Mouse (Mus musculus) mesoderm, embryonic 11.5 days (tissue): ENCODE measurements around the gene Gna15.

Experiments used
- DNase-seq: peaks from one replicate; pipeline ENCODE4 v3.0.0-alpha.2; 2012; ENCODE audit warnings: low read depth, low spot score

Gene Gna15

GRCm38 (mm10) chr10:81524051-81524605, at the start of gene Gna15:
TSS of gene Gna15 (minus strand) at chr10:81524225.
- DNase-seq: no peak

GRCm38 (mm10) chr10:81572975-81573374, 49.0 kb upstream of the Gna15 start:
- DNase-seq: peak; percentile 19

DNA sequence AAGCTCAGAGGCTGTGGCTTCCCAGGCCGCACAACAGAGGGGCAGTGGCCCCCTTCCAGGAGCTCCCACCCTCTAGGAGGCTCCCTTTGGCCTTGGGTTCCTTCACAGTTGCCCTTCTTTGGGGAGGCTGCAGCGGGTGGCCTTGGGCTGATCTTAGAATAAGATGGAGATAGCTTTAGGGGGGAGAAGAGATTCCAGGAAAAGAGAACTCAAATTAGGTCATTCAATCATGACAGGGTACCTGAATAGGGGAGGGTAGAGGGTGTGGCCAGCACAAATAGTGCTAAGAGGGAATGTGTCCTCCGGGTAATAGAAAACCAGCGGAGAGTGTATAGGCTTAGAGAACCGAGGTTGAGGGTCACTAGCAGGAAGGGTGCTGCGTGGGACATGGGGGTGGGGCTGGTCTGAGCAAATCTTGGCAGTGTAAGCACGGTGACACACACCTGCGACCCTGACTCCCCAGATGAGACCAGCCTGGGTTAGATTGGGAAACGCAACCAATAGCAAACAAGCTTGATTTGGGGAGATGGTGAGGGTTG, 48.2 kb upstream of the Gna15 start:
- no peak for DNase-seq

DNA sequence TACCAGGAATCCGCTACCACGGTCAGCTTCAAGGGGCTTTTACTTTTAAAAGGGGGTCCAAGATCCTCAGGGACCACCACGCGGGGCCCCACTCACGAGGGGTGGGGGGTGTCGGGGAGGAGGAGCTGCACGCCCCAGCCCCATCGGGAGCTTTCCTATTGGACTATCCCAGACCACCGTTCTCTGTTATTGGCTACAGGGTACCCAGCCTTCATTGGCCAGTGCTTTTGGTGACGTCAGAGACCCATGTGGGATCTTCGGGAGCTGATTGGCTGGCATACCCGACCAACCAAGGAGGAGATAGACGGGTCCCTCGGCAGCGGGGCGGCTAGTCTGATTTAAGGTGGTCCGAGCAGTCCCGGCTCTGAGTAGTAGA, 47.5 kb upstream of the Gna15 start:
- peak; percentile 98 for DNase-seq

GRCm38 (mm10) chr10:81570831-81571500, 46.9 kb upstream of the Gna15 start:
- DNase-seq: peak; percentile 96

DNA sequence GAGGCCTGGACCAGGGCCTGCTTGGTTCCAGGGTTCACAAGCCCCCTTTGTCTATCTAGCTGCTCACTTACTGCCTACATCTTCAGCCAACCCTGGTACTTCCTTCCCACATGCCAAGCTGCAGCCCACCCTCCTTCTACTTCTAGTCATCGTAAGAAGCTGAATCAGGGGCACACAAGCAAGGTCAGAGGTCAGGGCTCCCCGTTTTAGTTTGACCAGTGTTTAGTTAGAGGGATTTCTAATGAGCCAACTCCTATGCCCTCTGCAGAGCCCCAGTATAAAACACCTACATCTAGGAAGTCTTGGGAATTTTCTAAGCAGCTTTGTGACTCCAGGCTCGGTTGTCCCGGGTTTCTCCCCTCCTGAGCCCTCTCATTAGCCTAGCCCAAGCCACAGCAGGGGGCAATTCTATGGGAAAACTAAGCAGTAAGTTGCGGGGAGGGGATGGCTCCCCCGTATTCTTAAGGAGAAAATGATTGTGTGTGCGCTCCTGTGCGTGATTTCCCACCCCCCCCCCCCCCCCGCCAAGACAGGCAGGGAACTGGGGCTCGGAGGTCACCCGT, 46.3 kb upstream of the Gna15 start:
- peak; percentile 63 for DNase-seq

DNA sequence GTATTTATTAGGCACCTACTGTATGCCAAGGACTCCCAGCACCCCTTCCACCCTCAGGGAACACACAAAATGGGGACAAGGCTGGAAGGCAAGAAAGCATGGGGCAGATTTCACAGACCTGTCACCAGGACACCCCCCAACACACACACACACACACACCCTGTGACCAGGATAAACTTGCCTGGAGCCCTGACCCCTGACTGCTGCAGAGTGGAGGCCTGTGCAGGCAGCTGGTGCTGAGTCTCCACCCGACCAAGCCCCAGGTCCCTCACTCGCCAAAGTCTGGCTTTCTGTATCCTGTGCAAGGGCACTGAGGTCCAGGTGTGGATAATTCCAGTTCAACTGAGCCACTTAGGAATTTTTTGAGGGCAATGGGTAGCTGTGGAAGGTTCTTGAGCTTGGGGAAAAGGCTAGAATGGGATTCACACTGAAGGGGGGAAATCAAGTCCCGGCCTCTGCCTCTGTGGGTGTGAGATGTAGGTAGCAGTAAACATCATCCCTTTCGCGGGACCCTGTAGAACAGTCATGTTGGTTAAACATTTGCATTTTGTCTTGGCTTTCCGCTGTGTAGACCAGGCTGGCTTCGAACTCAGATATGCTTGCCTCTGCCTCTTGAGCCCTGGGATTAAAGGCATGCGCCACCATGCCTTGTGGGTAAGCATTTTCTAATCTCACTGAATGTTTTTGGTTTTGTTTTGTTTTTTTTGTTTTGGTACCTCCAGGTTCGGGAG, 45.6 kb upstream of the Gna15 start:
- DNase-seq: peak; percentile 7

- peak; percentile 69 for DNase-seq
These were observed 44.6 kb upstream of the Gna15 start for GRCm38 (mm10) chr10:81568381-81569191.

DNA sequence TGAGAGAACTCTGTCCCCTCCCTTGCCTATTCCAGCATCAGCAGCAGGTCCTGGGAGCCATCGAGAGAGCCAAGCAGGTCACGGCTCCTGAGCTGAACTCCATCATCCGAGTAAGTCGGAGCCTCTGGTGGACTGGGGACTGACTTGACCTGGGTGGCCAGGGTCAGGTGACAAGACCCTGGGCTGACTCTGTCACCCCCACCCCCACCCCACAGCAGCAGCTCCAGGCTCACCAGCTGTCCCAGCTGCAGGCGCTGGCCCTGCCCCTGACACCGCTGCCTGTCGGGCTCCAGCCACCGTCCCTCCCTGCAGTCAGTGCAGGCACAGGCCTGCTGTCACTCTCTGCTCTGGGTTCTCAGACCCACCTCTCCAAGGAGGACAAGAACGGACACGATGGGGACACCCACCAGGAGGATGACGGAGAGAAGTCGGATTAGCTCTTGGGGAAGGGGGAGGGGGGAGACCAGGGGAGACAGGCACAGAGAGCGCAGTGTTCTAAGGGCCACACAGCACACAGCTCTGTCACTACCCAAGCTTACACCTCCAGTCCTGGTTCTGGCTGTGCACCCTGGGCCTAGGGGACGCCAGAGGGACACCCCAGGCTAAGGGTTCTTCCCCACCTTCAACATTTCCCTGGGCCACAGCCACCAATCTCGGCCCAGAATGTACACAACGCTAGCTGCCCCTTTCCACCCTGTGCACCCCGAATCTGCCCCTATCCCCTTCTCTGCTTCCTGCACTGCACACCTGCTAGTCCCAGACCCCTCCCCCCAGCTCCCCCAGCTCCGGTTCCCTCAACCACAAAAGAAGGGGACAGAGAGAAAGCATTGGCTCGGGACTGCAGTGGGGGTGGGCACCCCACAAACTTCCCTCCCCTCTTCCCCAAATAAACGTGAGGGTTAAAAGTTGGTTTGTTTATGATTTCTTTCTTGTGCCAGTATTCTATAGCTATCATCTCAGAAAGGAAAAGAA, 41.5 kb upstream of the Gna15 start:
- no peak for DNase-seq

DNA sequence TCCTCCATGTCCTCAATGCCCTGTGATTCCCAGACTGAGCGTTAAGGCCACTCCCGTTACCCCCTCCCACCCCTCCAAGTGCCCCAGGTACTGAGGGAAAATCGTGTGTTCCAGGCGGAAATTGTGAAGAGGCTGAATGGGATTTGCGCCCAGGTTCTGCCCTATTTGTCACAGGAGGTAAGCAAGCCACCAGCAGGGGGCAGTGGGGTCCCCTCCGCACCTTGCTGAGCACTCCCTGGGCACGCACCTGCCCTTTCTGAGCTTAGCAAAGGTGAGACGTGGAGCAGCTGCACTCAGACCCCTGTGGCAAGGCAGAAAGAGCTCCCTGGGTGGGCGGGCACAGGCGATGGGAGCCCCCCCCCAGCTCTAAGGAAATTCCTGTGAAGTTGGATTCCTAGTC, 40.7 kb upstream of the Gna15 start:
- peak; percentile 65 for DNase-seq

DNA sequence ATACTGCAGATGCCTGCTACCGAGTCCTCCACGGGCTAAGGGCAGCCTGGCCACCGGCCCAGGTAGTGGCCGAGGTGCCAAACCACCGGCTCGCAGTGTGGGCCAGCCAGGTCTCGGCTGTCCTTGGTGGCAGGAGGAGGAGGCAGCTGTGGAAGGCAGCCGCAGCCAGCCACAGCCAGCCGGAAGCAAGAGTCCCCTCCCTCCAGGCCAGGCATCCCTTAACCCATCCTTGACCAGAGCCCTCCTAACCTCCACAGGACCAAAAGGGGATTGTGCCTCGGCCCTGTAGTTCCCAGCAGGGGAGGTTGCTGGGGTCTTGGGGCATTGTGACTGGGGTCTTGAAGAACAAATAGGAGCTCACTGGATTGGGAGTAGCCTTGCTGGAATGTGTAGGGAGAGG, 40.2 kb upstream of the Gna15 start:
- DNase-seq: no peak

DNA sequence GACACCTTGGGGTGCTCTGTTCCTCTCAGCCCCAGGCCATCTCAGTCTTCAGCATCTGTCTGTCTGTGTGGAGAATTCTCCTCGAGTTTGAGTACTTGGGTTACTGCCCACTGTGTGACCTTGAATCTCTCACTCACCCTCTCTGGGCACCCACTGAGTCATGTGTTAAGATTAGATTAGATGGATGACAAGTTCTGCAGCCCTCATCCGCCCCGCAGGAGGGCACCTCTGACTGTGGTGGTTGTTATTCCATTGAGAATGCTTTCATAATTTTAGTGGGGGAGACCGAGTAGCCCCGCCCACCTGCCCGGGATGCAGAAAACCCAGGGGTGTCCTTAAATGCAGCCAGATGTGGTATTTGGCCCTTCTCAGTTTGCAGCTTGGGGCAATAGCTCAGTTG, 39.5 kb upstream of the Gna15 start:
- no peak for DNase-seq

DNA sequence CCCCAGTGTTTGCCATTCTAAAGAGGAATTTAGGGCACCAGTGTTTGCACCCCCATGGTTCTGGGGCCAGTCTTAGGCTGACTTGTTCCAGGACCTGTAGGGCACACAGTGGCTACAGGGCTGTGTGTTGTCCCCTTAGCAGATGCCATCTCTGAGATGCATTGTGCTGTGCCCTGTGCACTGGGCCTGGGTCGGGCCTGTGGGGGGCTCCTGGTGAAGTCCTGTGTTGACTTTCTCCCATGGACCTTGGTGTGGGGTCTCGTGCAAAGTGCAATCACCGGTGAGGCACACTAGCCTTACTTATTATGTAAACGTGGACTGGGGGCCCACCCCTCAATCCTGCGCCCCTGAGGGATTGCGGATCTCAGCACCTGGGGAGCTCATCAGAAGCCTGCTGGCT, 38.4 kb upstream of the Gna15 start:
- DNase-seq: no peak

- DNase-seq: no peak
These were observed 36.9 kb upstream of the Gna15 start for GRCm38 (mm10) chr10:81560719-81561459.

- DNase-seq: no peak
These were observed 35.9 kb upstream of the Gna15 start for GRCm38 (mm10) chr10:81559627-81560539.

GRCm38 (mm10) chr10:81559163-81559626, 35.2 kb upstream of the Gna15 start, which contains the start of gene Aes:
TSS of gene Aes (plus strand) at chr10:81559488.
- DNase-seq: no peak

GRCm38 (mm10) chr10:81557491-81557890, 33.5 kb upstream of the Gna15 start:
- DNase-seq: no peak

DNA sequence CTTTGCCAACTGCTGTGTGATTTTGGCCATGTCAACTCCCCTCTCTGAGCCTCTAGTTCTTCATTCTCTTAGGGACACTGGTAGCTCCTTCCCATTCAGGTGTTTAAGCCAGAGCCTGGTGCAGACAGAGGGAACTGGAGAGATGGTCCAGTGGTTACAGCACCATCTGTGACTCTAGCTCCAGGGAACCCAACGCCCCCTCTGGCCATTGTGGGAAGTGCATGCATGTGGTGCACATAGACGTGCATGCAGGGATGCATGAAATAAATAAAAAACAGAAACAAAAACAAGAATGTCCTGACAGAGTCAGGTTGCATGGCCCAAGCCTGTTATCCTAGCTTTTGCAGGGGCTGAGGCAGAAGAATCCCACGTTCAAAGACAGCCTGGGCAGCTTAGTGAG, 32.3 kb upstream of the Gna15 start:
- no peak for DNase-seq
